In genomic region chrX:9769540-9769939, GRCm38 (mm10) we compare ENCODE assay signal across 25 mouse cellular contexts.
"Had no signal": no experiment of that assay in that cellular context is flagged by ENCODE, and none has a peak within 500 bp of the region (broad histone marks: within the 10 kb centered on the region; RNA-seq: fewer than 3 reads in every experiment).

No protein-coding gene starts in this region.

- DNase-seq: gastrocnemius, adult 2 months; gastrocnemius, postnatal 10 days; gastrocnemius, postnatal 25 days; heart, adult 18-20 months; heart, postnatal 14 days; heart, postnatal 36 days; kidney, adult 18-20 months; kidney, adult 8-10 months; kidney, postnatal 10 days; kidney, postnatal 36 days; liver; liver, embryonic 13.5 days had no signal

- H3K4me2 ChIP-seq: heart, embryonic 11.5 days; heart, embryonic 13.5 days; heart, embryonic 15.5 days; hindbrain, embryonic 14.5 days; intestine, embryonic 15.5 days; limb, embryonic 12.5 days; liver, embryonic 11.5 days; liver, embryonic 13.5 days; liver, embryonic 15.5 days had no signal

- H3K4me3 ChIP-seq: gastrocnemius, adult 2 months; heart, embryonic 13.5 days; heart, embryonic 15.5 days; intestine, embryonic 15.5 days; left cerebral cortex, adult 2 months; limb, embryonic 10.5 days; limb, embryonic 12.5 days; liver, embryonic 13.5 days; liver, embryonic 15.5 days had no signal

- H3K36me3 ChIP-seq: heart, embryonic 13.5 days; heart, embryonic 15.5 days; intestine, embryonic 15.5 days; limb, embryonic 10.5 days; limb, embryonic 12.5 days; liver, embryonic 13.5 days; liver, embryonic 15.5 days had no signal

- H3K27me3 ChIP-seq: heart, embryonic 13.5 days; heart, embryonic 15.5 days; intestine, embryonic 15.5 days; limb, embryonic 12.5 days; liver, embryonic 13.5 days; liver, embryonic 15.5 days had no signal

- ATAC-seq: hindbrain, embryonic 16.5 days; inflammation-experienced regulatory T-cells, adult 6 months; intestine, embryonic 15.5 days; intestine, postnatal 0 days had no signal

- H3K4me1 ChIP-seq: heart, embryonic 13.5 days; heart, embryonic 15.5 days; intestine, embryonic 15.5 days; limb, embryonic 10.5 days; limb, embryonic 12.5 days; liver, embryonic 13.5 days; liver, embryonic 15.5 days had no signal

- H3K27ac ChIP-seq: gastrocnemius, adult 2 months; heart, embryonic 13.5 days; heart, embryonic 15.5 days; hindbrain, embryonic 14.5 days; intestine, embryonic 15.5 days; left cerebral cortex, adult 2 months; limb, embryonic 10.5 days; limb, embryonic 12.5 days; liver, embryonic 13.5 days; liver, embryonic 15.5 days had no signal

- H3K9me3 ChIP-seq: heart, embryonic 13.5 days; heart, embryonic 15.5 days; intestine, embryonic 15.5 days; limb, embryonic 10.5 days; limb, embryonic 12.5 days; liver, embryonic 13.5 days; liver, embryonic 15.5 days had no signal

- H3K9ac ChIP-seq: heart, embryonic 13.5 days; heart, embryonic 15.5 days; hindbrain, embryonic 14.5 days; intestine, embryonic 15.5 days; limb, embryonic 12.5 days; liver, embryonic 13.5 days; liver, embryonic 15.5 days had no signal
